In genomic region chr19:21787004-21787480, GRCm38 (mm10) we compare ENCODE assay signal across 12 mouse cellular contexts. TPM values are rescaled to one million over a fixed set of nuclear protein-coding genes. Genes with fewer than 3 reads are reported as not detected.
DNase-seq lines count a peak whose midpoint lies in the region; ATAC-seq and TF ChIP-seq lines count a peak whose summit lies in the region.
"Had no signal": no experiment of that assay in that cellular context is flagged by ENCODE, and none has a peak within 500 bp of the region (broad histone marks: within the 10 kb centered on the region; RNA-seq: fewer than 3 reads in every experiment).

No protein-coding gene starts in this region.

- H3K79me2 ChIP-seq in C2C12 (ENCODE audit: control insufficient read depth, insufficient read depth) = peaks cover 96% of the 10 kb centered on the region

- H3K4me2 ChIP-seq in forebrain, embryonic 16.5 days (ENCODE audit: low read length) = no peak overlapping the region
- H3K4me2 ChIP-seq in forebrain, embryonic 15.5 days (replicated peaks) = peak overlapping the region; percentile 17; the same call in 1 of the 2 replicates
- H3K4me2 ChIP-seq in midbrain, embryonic 13.5 days (replicated peaks) = peak overlapping the region; percentile 33; the same call in 1 of the 2 replicates
- H3K4me2 ChIP-seq in heart, embryonic 11.5 days = no peak overlapping the region

- H3K4me1 ChIP-seq in forebrain, embryonic 10.5 days = peaks cover 87% of the 10 kb centered on the region
- peaks cover 77% of the 10 kb centered on the region for H3K4me1 ChIP-seq in forebrain, embryonic 16.5 days (replicated peaks; ENCODE audit: control insufficient read depth, insufficient read depth, low read length)
- H3K4me1 ChIP-seq in forebrain, embryonic 15.5 days = peaks cover 89% of the 10 kb centered on the region
- H3K4me1 ChIP-seq in midbrain, embryonic 13.5 days (replicated peaks) = peaks cover 90% of the 10 kb centered on the region
- H3K4me1 ChIP-seq in heart, embryonic 11.5 days (ENCODE audit: control insufficient read depth, insufficient read depth, low read length) = peaks cover 30% of the 10 kb centered on the region

- ATAC-seq in forebrain, embryonic 16.5 days = no peak
- ATAC-seq in forebrain, embryonic 15.5 days (replicated peaks) = no peak
- ATAC-seq in midbrain, embryonic 13.5 days = no peak
- ATAC-seq in heart, embryonic 11.5 days (replicated peaks; ENCODE audit: insufficient number of reproducible peaks, low FRiP score, low TSS enrichment) = no peak
- ATAC-seq: CD4-positive, CD25-positive, alpha-beta regulatory T cell, adult 4 months had no signal

- H3K4me3 ChIP-seq in forebrain, embryonic 10.5 days = no peak overlapping the region
- no peak overlapping the region for H3K4me3 ChIP-seq in forebrain, embryonic 16.5 days (replicated peaks; ENCODE audit: low read length)
- H3K4me3 ChIP-seq in C2C12 (ENCODE audit: insufficient read depth, poor library complexity, severe bottlenecking) = no peak overlapping the region
- no peak overlapping the region for H3K4me3 ChIP-seq in forebrain, embryonic 15.5 days
- no peak overlapping the region for H3K4me3 ChIP-seq in midbrain, embryonic 13.5 days (replicated peaks)
- H3K4me3 ChIP-seq in heart, embryonic 11.5 days (ENCODE audit: low read depth, low read length) = no peak overlapping the region

- peak overlapping the region; percentile 68; the same call in 1 of the 2 replicates for H3K27ac ChIP-seq in forebrain, embryonic 10.5 days
- H3K27ac ChIP-seq in forebrain, embryonic 16.5 days (ENCODE audit: low read length) = no peak overlapping the region; the same call in 1 of the 2 replicates
- peak overlapping the region; percentile 70 for H3K27ac ChIP-seq in forebrain, embryonic 15.5 days (replicated peaks)
- peak overlapping the region; percentile 84 for H3K27ac ChIP-seq in midbrain, embryonic 13.5 days
- no peak overlapping the region for H3K27ac ChIP-seq in heart, embryonic 11.5 days (ENCODE audit: low read depth, low read length)
- H3K27ac ChIP-seq: liver, embryonic 14.5 days had no signal

- H3K27me3 ChIP-seq in forebrain, embryonic 10.5 days (ENCODE audit: poor library complexity, severe bottlenecking) = no peaks in the 10 kb centered on the region
- no peaks in the 10 kb centered on the region for H3K27me3 ChIP-seq in forebrain, embryonic 16.5 days (replicated peaks; ENCODE audit: control insufficient read depth, insufficient read depth, low read length)
- H3K27me3 ChIP-seq in C2C12 (ENCODE audit: control insufficient read depth, insufficient read depth, insufficient read length) = no peaks in the 10 kb centered on the region
- no peaks in the 10 kb centered on the region for H3K27me3 ChIP-seq in forebrain, embryonic 15.5 days
- H3K27me3 ChIP-seq in midbrain, embryonic 13.5 days = no peaks in the 10 kb centered on the region
- no peaks in the 10 kb centered on the region for H3K27me3 ChIP-seq in heart, embryonic 11.5 days (ENCODE audit: control insufficient read depth, insufficient read depth, low read length)

- WGBS in forebrain, embryonic 10.5 days = 70% methylated on average over 6 of the region's 6 CpGs
- WGBS in forebrain, embryonic 16.5 days = 44% methylated on average over 6 of the region's 6 CpGs
- WGBS in forebrain, embryonic 15.5 days = 47% methylated on average over 6 of the region's 6 CpGs
- WGBS in midbrain, embryonic 13.5 days = 49% methylated on average over 6 of the region's 6 CpGs
- 77% methylated on average over 6 of the region's 6 CpGs for WGBS in heart, embryonic 11.5 days (ENCODE audit: insufficient replicate concordance)

- H3K9ac ChIP-seq in forebrain, embryonic 16.5 days (replicated peaks; ENCODE audit: low read depth, low read length) = no peak overlapping the region
- no peak overlapping the region for H3K9ac ChIP-seq in forebrain, embryonic 15.5 days (replicated peaks)
- 0 out of 2 replicates have a peak overlapping the region, but pooled peaks have one; percentile 29 for H3K9ac ChIP-seq in midbrain, embryonic 13.5 days (replicated peaks)
- no peak overlapping the region for H3K9ac ChIP-seq in heart, embryonic 11.5 days (ENCODE audit: low read depth, low read length)
- H3K9ac ChIP-seq: liver, embryonic 14.5 days had no signal

- H3ac ChIP-seq in C2C12 (ENCODE audit: control insufficient read depth, insufficient read length, low read depth) = no peak overlapping the region

- no peaks in the 10 kb centered on the region for H3K9me3 ChIP-seq in forebrain, embryonic 10.5 days
- no peaks in the 10 kb centered on the region for H3K9me3 ChIP-seq in forebrain, embryonic 16.5 days (ENCODE audit: control insufficient read depth, low read length)
- no peaks in the 10 kb centered on the region for H3K9me3 ChIP-seq in forebrain, embryonic 15.5 days
- no peaks in the 10 kb centered on the region for H3K9me3 ChIP-seq in midbrain, embryonic 13.5 days
- no peaks in the 10 kb centered on the region for H3K9me3 ChIP-seq in heart, embryonic 11.5 days (replicated peaks; ENCODE audit: control insufficient read depth, low read length)

- DNase-seq in forebrain, embryonic 10.5 days (ENCODE audit: extremely low spot score, low spot score) = no peak
- DNase-seq in lung, postnatal 36 days = no peak
- DNase-seq in adrenal gland, adult 2 months = no peak
- DNase-seq: adrenal gland, postnatal 25 days; thymus, postnatal 4 days had no signal

- H3K36me3 ChIP-seq in forebrain, embryonic 10.5 days (replicated peaks) = peaks cover 3% of the 10 kb centered on the region; the same call in 1 of the 2 replicates
- no peaks in the 10 kb centered on the region for H3K36me3 ChIP-seq in forebrain, embryonic 16.5 days (ENCODE audit: control insufficient read depth, insufficient read depth)
- H3K36me3 ChIP-seq in C2C12 (ENCODE audit: control insufficient read depth, insufficient read depth) = no peaks in the 10 kb centered on the region
- no peaks in the 10 kb centered on the region for H3K36me3 ChIP-seq in forebrain, embryonic 15.5 days
- no peaks in the 10 kb centered on the region for H3K36me3 ChIP-seq in midbrain, embryonic 13.5 days
- H3K36me3 ChIP-seq in heart, embryonic 11.5 days (ENCODE audit: control insufficient read depth, insufficient read depth, low read length) = no peaks in the 10 kb centered on the region

- peaks cover 39% of the 10 kb centered on the region for H3K79me3 ChIP-seq in C2C12 (ENCODE audit: low read depth)

- no peak for TF ChIP-seq CTCF in C2C12 (IDR thresholded peaks at IDR 0.05; ENCODE audit: control insufficient read depth, insufficient read depth, insufficient read length)

TF ChIP-seq in C2C12, 6 proteins besides CTCF, POLR2A, EP300 and RAD21:
- TF ChIP-seq FOSL1 (IDR thresholded peaks at IDR 0.05; ENCODE audit: insufficient read depth, low read length, poor library complexity, severe bottlenecking) (no peak), CEBPB (IDR thresholded peaks at IDR 0.05; ENCODE audit: low read depth) (peak; percentile 63), MYOG (IDR thresholded peaks at IDR 0.05; ENCODE audit: control insufficient read depth, extremely low read depth, insufficient read length) (no peak)

RNA-seq across cellular contexts. Expression of gene Cemip2, which starts 8.9 kb away (rescaled TPM):
- 56.4 and 58.7 TPM in 2 replicates for polyA plus RNA-seq in forebrain, embryonic 10.5 days (2016; fragmentation: Nextera tagmentation; extraction: Ambion mirVana)
- 37.2 and 37.6 TPM in 2 replicates for polyA plus RNA-seq in forebrain, embryonic 16.5 days (2015; fragmentation: Nextera tagmentation; extraction: Ambion mirVana)
- polyA plus RNA-seq in C2C12 (2012; fragmentation: generic; extraction: Trizol) = 12.6 TPM
- polyA plus RNA-seq in forebrain, embryonic 15.5 days (2015; fragmentation: Nextera tagmentation; extraction: Ambion mirVana) = 39.3 and 43.0 TPM in 2 replicates
- polyA plus RNA-seq in midbrain, embryonic 13.5 days (2015; fragmentation: Nextera tagmentation; extraction: Ambion mirVana) = 73.8 and 76.2 TPM in 2 replicates
- total RNA-seq in adrenal gland, adult 2 months (2021) = 10 to 100 TPM; 16.4 to 21.6 TPM
- polyA plus RNA-seq in adrenal gland, adult 2 months (2012; rRNA removed) = 3.3 and 3.7 TPM in 2 replicates
- polyA plus RNA-seq in heart, embryonic 11.5 days (2014; fragmentation: Nextera tagmentation; extraction: Ambion mirVana) = 77.0 and 99.7 TPM in 2 replicates

Comparison
In these comparisons a context has a peak if more than half of its experiments do, and no peak if none do; other contexts are left out.
1. H3K27ac ChIP-seq: peak in forebrain, embryonic 10.5 days (single experiment), forebrain, embryonic 15.5 days (single experiment) and midbrain, embryonic 13.5 days (single experiment); none in forebrain, embryonic 16.5 days (single experiment) and heart, embryonic 11.5 days (single experiment).
2. H3K4me2 ChIP-seq: peak in forebrain, embryonic 15.5 days (single experiment) and midbrain, embryonic 13.5 days (single experiment); none in forebrain, embryonic 16.5 days (single experiment) and heart, embryonic 11.5 days (single experiment).